Mouse (Mus musculus) kidney, postnatal 0 days (tissue): ENCODE results near the gene Fads6. TPM values are rescaled to one million over a fixed set of nuclear protein-coding genes. Genes with fewer than 3 reads are reported as not detected.

Experiments
- ATAC-seq: fragments of 200-750 bp; cut with Nextera tagmentation; replicated peaks from 2 replicates; pipeline ENCODE4 v1.8.0; 2017; ENCODE audit warnings: low read depth, moderate number of reproducible peaks, moderate TSS enrichment, moderate library complexity; ENCODE audit not compliant: low FRiP score
- DNase-seq: peaks from one replicate; pipeline ENCODE4 v3.0.0-alpha.2; 2016; ENCODE audit warnings: low spot score
- H3K27ac ChIP-seq: fragments of 300-500 bp; sonication (generic); 2 replicates; pipeline ENCODE4 v1.5.1; 2014; ENCODE audit warnings: mild to moderate bottlenecking
- H3K27me3 ChIP-seq: fragments of 300-500 bp; sonication (generic); 2 replicates; pipeline ENCODE4 v1.6.1; 2014; ENCODE audit warnings: low read length, mixed read lengths; ENCODE audit not compliant: insufficient read depth
- H3K36me3 ChIP-seq: fragments of 300-500 bp; sonication (generic); 2 replicates; pipeline ENCODE4 v1.6.1; 2014; ENCODE audit warnings: low read length, mixed read lengths; ENCODE audit not compliant: insufficient read depth
- H3K4me1 ChIP-seq: fragments of 300-500 bp; sonication (generic); replicated peaks from 2 replicates; pipeline ENCODE4 v1.6.1; 2014; ENCODE audit warnings: antibody characterized with exemption, low read length, mixed read lengths; ENCODE audit not compliant: insufficient read depth
- H3K4me2 ChIP-seq: fragments of 300-500 bp; sonication (generic); 2 replicates; pipeline ENCODE4 v1.6.1; 2014; ENCODE audit warnings: mild to moderate bottlenecking, low read length, moderate library complexity, mixed read lengths
- H3K4me3 ChIP-seq: fragments of 300-500 bp; sonication (generic); replicated peaks from 2 replicates; pipeline ENCODE4 v1.5.1; 2014; ENCODE audit warnings: low read depth, low read length
- H3K9ac ChIP-seq: fragments of 300-500 bp; sonication (generic); 2 replicates; pipeline ENCODE4 v1.6.1; 2014; ENCODE audit warnings: low read depth, low read length
- H3K9me3 ChIP-seq: fragments of 300-500 bp; sonication (generic); replicated peaks from 2 replicates; pipeline ENCODE4 v1.6.1; 2016; ENCODE audit warnings: low read length, inconsistent platforms, mixed read lengths
- CTCF ChIP-seq: IDR thresholded peaks from 2 replicates; pipeline ENCODE4 v1.5.1; 2016; ENCODE audit warnings: antibody characterized with exemption, low read depth, mild to moderate bottlenecking, moderate library complexity
- WGBS: fragments of 180-500 bp; shearing (Covaris S2); extraction: QIAGEN DNeasy Blood & Tissue Kit; methylation state at CpG from one replicate; pipeline ENCODE4 v1.1.7; 2014; 5-methylcytosine and 5-hydroxymethylcytosine counted together
- polyA plus RNA-seq: library from polyadenylated mRNA; unstranded; fragments of >200 nt; fragmentation: Nextera tagmentation; extraction: Ambion mirVana; gene quantifications from 2 replicates; pipeline ENCODE4 v1.2.1, GENCODE M21; 2015

Gene Fads6
- polyA plus RNA-seq, 1 experiment from 2014 or later = 1.1 TPM

DNA sequence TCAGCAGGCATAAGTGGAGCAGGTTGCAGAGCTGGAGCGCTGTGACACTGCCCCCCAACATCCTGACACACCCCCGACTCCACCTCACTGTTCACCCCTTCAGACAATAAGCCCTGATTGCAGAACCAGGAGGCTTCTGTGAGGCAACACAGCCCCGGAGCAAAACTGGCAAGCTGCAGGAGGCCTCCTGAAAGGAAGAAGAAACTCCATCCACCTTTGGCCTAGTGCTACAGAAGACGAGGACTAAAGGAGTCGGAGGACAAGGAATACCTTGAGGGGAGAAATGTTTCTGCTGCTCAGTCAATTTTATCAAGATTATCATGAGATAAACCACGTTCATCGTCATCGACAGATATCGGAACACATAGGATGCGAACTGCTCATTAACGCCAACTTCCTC is 1.5 kb downstream of the Fads6 start:
- Histone ChIP-seq H3K36me3 (no peaks in the 10 kb centered on the region), H3K4me2 (no peak overlapping the region), H3K27me3 (no peaks in the 10 kb centered on the region), H3K27ac (no peak overlapping the region), H3K4me3 (no peak overlapping the region), H3K9ac (no peak overlapping the region), H3K9me3 (no peaks in the 10 kb centered on the region), H3K4me1 (0 out of 2 replicates have a peak, but pooled peaks cover 10% of the 10 kb centered on the region)
- 86% methylated on average over 11 of the region's 11 CpGs for WGBS
- TF ChIP-seq CTCF = no peak
- ATAC-seq (no peak), DNase-seq (no peak)

DNA sequence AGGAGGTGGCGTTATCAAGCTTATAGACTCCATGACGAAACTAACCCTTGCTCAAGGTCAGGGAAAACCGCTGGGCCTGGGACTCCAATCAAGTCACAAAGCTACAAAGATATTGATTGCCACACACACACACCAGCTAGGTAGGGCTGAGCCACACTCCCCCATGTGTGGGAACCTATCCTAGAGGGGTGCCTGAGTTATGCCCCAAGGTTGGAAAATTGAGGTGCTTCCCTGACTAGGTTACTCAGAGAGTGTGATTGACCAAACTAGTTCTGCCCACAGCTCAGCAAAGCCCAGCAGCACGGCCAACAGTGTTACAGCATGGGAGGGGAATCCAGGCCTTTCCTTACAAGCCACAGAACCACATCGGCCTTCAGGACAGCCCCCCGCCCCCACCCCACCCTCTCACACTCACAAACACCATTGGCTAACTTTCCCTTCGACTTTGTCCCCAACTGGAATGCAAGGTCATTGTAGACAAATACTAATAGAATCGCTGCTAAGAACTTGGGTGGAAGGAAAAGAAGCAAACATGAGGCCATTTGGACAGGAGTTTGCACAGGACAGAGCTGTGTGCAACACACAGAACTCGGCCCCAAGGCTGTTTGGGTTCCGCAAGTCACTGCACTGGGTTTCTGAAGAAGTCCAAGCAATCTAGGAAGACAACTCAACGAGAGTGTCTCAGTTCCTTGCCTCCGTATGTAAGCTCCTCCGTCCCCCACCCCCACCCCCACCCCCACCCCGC is 4.7 kb downstream of the Fads6 start:
- Histone ChIP-seq H3K36me3 (no peaks in the 10 kb centered on the region), H3K4me2 (no peak overlapping the region), H3K27me3 (no peaks in the 10 kb centered on the region), H3K4me3 (no peak overlapping the region), H3K27ac (peak overlapping the region; percentile 72), H3K4me1 (0 out of 2 replicates have a peak, but pooled peaks cover 12% of the 10 kb centered on the region), H3K9ac (no peak overlapping the region), H3K9me3 (no peaks in the 10 kb centered on the region)
- peak; percentile 56 for DNase-seq
- no peak for TF ChIP-seq CTCF
- WGBS = 57% methylated on average over 14 of the region's 14 CpGs
- ATAC-seq = peak; percentile 44; the same call in 1 of the 2 replicates

DNA sequence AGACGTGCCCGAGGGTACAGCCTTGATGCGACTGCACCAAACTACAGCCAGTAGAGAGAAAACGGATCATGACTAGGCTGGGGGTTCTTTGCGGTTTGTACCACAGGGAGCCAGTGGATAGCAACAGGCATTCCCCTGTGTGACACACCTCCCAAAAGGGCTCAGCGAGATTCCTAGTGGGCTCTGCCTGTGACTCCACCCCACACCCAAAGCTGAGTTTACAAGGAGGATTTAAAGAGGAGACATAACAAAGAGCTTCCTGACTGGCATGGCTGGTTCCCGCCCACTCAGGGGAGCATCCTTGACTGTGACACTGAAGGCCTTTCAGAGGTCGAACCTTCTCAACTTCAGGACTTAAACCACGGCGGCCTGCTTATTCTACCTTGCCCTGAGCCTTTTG is 6.0 kb downstream of the Fads6 start:
- Histone ChIP-seq H3K27me3 (no peaks in the 10 kb centered on the region), H3K4me2 (no peak overlapping the region)

DNA sequence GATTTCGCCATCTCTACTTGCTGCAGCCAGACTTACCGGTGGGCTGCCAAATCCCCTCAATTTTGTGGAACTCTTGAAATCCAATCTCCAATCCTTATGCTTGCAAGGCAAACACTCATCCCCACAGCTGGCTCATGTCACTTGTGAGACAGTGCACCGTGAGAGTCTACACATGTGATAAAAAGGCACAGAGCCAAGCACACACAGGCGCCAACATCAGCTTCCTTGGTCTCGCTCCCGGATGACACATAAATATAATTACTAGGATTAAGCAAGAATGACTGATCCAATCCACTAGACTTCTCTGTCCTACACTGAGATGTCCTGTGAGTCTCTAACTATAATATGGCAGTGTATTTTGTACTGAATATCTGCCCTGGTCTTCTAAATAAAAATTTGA is 6.5 kb downstream of the Fads6 start:
- no peaks in the 10 kb centered on the region for H3K36me3 ChIP-seq
- H3K27me3 ChIP-seq = no peaks in the 10 kb centered on the region
- H3K27ac ChIP-seq = no peak overlapping the region
- TF ChIP-seq CTCF = no peak
- 0 out of 2 replicates have a peak, but pooled peaks cover 5% of the 10 kb centered on the region for H3K4me1 ChIP-seq
- peak; percentile 77 for DNase-seq
- no peak overlapping the region for H3K4me3 ChIP-seq
- no peaks in the 10 kb centered on the region for H3K9me3 ChIP-seq
- 39% methylated on average over 6 of the region's 6 CpGs for WGBS
- H3K4me2 ChIP-seq = no peak overlapping the region
- no peak overlapping the region for H3K9ac ChIP-seq
- no peak for ATAC-seq

More for the DNA sequence above, 6.0 kb downstream of the Fads6 start:
- no peak for DNase-seq
- WGBS = 78% methylated on average over 10 of the region's 10 CpGs
- H3K9ac ChIP-seq = no peak overlapping the region
- H3K27ac ChIP-seq = no peak overlapping the region
- no peak for TF ChIP-seq CTCF
- no peak overlapping the region for H3K4me3 ChIP-seq
- 0 out of 2 replicates have a peak, but pooled peaks cover 5% of the 10 kb centered on the region for H3K4me1 ChIP-seq
- H3K9me3 ChIP-seq = no peaks in the 10 kb centered on the region
- H3K36me3 ChIP-seq = no peaks in the 10 kb centered on the region
- no peak for ATAC-seq

DNA sequence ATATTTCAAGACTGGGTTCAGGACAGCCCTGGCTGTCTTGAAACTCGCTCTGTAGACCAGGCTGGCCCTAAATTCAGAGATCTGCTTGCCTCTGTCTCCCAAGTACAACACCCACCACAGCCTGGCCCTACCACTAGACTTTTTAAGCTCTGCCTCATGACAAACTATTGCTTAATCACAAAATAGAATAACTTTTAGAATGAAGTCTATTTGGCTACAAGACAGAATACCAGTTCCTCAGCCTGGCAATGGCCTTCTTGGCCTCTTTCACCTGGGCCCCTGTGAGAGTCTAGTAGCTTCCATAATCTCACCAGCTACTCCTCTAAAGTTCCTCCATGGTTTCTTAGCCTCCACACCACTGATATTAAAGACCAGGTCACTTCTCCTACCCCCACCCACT is 7.1 kb downstream of the Fads6 start:
- 76% methylated on average over 1 of the region's 1 CpGs for WGBS
- no peak overlapping the region for H3K4me2 ChIP-seq
- 0 out of 2 replicates have a peak, but pooled peaks cover 5% of the 10 kb centered on the region for H3K4me1 ChIP-seq
- DNase-seq (no peak), ATAC-seq (no peak)
- no peaks in the 10 kb centered on the region for H3K9me3 ChIP-seq
- no peak for TF ChIP-seq CTCF
- no peaks in the 10 kb centered on the region for H3K27me3 ChIP-seq
- H3K9ac ChIP-seq = no peak overlapping the region
- no peak overlapping the region for H3K4me3 ChIP-seq
- no peaks in the 10 kb centered on the region for H3K36me3 ChIP-seq
- no peak overlapping the region for H3K27ac ChIP-seq

DNA sequence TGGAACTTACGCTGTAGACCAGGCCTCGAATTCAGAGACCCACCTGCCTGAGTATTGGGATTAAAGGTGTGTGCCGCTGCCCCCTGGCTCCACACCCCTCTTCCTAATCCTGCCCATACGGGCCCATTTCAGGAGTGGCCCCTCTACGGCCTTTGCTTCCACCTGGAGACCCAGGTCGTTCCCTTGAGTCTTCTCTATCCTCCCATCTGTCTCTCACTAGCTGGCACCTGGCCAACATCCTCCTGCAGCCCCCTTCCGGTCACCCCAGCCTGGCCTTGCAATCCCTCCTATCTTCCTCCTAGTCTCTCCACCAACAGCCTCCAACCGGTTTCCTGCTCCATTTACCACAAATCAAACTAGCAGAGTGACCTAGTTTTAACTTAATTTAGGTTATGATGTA is 7.6 kb downstream of the Fads6 start:
- no peak for TF ChIP-seq CTCF
- Histone ChIP-seq H3K36me3 (no peaks in the 10 kb centered on the region), H3K9me3 (no peaks in the 10 kb centered on the region), H3K4me3 (no peak overlapping the region), H3K27me3 (no peaks in the 10 kb centered on the region), H3K4me1 (0 out of 2 replicates have a peak, but pooled peaks cover 5% of the 10 kb centered on the region), H3K9ac (no peak overlapping the region), H3K4me2 (no peak overlapping the region), H3K27ac (no peak overlapping the region)
- ATAC-seq = no peak
- DNase-seq = peak; percentile 35
- 62% methylated on average over 8 of the region's 8 CpGs for WGBS
